Mouse (Mus musculus) adipocyte (in vitro differentiated cells): ENCODE measurements at regions not wholly inside any gene's neighbourhood (a gene's known extent, or its start where the extent isn't known, plus 50 kb on each side); places are given as distances from the start of the nearest gene placed in this dataset.

Experiments
- DNase-seq: peaks from one replicate; pipeline ENCODE4 v3.0.0-alpha.2; 2016; ENCODE audit warnings: low spot score

DNA sequence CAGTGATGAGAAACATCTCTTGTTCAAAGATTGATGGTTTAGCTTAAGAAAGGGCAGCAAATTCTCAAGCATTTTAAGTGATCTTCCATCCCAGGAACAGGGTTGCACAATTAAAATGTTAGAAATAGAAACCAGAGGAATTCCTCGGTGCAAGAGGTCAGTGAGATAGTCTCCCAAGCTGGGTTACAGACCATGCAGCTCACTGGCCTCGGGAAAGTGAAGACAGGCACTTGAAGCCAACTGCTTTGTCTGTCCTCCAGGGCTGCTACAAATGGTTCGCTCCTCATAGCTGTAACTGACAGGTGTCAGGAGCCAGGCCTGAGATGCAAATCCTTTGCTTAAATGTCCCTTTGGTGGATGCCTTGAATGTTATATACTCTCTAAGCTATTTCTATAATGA is 306.2 kb upstream of the Jag1 start:
- DNase-seq, result peak; percentile 54

DNA sequence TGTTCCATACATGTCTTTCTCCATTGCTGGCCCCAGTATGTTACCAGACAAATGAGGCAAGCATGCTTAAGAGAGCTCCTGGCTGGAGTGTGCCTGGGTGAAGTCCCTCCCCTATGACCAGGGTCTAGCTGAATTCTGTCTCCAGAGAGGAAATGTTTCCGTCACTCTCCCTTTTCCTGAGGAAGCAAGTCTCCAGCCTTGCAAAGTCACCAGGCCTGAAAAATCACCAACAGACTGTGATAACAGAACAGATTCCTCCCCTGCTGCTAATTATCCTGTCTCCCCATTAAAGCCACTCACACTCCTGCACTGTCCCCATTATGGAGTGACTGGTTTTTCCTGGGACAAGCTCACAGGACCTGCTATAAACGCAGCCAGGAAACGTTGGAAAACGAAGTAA is 303.2 kb upstream of the Jag1 start:
- DNase-seq, result no peak

DNA sequence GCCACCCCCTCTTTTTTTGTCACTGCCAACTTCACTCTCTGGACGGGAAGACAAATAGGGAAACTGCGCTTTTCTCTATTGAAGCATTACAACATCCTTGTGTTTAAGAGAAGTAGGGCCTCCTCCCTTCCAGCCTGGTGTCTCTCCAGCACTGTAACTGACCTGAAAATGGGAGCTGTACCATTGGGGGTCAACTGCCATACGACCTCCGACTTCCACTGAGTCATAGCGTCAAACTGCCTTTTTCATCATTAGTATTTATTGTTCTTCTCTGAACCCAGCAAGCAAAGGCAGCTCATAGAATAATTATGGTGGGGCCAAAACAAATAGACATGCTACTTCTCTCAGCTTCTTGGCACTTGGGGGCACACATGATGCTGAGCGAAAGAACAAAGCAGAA is 301.2 kb upstream of the Jag1 start:
- no peak for DNase-seq

DNA sequence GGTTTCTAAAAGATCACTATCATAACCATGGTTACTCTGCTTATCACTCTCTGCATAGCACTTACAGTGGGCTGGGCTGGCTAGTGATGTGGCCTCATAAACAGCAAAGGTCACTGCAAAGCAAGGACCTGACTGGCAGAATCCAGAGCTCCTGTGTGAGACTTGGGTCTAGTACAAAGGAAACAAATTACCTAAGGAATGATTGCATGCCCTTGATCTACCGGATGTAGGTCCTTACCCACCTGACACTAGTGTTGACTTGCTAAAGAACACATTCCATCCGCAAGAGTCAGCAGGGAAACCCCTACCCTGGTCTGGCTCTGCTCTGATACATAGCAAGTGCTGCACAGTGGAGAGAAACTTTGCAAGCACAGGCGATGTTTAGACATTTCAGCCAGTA is 297.0 kb upstream of the Jag1 start:
- DNase-seq, result no peak

DNA sequence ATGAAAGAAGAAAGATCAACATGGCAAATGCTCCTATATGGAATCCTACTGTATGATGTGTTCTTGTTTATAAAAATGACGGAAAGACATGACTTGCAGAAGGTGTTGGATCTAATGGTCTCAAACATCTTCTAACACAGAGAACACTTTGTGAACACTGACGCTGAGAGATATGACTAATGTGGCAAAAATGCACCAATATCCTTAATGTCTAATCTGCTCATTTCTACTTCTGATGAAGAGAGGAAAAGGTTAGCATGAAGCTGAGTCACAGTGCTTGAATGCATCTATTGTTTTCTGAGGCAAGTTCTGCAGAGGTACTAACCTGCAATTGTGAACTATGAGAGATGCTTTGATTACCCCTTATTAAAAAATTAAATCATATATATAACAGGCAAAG is 293.2 kb upstream of the Jag1 start:
- no peak for DNase-seq

DNA sequence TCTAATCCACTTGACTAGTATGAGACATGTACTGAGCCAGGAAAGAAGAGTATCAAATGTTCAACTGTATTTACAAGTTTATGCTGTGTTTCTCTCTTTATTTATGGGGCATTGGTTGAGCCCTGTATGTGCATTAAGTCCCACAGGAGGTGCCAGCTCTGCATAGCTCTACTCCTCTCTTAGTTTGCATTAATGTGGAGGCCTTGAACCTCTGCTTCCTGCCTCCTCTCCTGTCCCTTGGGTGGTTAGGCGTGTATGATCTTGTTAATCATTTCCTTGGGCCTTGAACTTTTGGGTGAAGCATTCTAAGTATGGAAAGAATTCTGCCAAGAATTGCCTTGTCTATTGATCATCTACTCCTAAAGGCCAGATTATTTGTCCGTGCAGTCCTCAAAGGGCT is 291.9 kb upstream of the Jag1 start:
- no peak for DNase-seq

DNA sequence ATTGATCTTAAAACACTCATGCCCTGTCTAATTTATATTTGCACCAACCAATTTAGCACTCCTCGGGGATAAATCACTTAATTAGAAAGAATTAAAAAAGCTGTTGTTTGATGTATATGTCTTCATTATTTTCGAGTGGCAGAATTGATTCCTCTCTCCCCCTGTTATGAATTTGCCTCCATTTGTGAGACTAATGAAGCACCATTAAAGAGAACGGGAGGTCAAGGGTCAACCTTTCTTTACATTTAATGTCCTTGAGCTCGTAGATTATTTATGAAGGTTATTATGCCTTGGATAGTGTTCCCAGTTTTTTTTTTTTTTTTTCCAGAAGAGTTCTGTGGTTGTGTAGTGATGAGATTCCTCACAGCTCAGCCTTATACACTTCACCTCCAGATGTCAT is 277.0 kb upstream of the Jag1 start:
- DNase-seq, result no peak

DNA sequence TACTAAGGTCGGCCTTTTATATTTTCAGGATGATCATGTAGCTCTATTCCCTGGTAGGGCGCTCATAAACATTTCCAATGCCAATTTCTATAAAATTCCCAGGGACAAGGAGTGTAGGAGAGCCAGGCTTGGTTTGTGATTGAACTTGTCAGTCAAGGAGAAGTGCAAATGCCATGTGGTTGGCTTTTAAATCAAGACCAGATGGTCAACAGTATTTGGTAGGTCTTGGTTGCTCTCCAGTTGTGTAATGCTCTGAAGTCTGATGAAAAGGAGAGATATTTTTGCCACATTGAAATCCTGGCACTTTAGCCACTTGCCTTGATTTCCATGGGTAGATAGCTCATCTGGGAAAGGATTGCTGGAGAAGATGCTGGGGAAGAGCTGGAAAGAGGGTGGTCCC is 263.4 kb upstream of the Jag1 start:
- DNase-seq, result peak; percentile 25

DNA sequence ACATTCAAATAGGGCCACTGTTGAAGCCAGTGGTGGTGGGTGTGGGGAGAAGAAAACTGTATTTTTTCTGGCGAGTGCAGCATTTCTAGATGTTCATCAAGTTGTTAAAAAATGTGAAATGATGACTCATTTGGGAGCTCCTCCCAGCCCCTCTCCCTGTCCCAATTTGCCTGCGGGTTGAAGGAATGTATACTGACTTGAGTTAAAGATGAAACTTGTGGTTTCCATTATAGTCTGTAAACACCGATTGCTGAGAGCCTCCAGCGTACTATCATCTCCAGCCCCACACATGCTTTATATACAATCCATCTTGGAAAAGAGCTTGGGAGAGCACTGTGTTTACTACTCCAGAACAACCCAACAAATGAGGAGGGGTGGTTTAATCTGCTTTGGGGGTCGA is 258.9 kb upstream of the Jag1 start:
- no peak for DNase-seq

DNA sequence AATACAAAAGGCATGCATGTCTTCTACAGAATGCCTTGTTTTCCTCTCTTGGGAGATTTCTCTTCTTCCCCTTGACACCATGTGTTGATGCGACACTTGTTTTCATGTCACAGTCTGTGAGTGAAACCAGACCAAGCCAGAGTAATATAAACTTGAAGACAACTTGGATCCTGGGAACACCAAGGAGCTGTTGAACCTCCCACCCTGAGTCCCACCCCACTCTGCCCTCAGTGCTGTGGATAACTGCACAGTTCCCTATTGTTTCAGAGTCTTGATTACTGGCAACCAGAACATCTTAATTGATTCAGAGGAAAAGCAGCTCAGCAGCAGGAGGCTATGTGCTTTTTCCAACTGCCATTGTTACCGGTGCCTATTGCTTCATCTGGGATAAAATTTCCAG is 254.6 kb upstream of the Jag1 start:
- DNase-seq, result peak; percentile 49

DNA sequence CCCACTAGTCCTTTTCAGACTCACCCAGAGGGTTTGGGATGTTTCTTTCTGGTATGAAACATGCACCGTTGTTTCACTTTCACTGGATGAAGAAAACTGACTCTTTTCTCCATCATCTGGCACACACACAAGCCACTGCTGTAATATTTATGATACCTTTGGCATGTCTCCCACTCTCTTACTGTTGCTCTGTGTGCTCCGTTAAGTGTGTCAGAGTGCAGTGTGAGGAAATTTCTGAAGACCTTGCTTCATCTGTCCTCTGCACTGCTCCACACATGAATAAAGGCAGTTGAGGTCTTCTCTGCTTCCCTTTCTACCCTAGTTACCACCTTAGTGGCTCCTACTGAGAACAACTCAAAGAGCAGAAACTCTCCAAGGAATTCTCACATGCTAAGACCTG is 246.6 kb upstream of the Jag1 start:
- DNase-seq, result peak; percentile 93

DNA sequence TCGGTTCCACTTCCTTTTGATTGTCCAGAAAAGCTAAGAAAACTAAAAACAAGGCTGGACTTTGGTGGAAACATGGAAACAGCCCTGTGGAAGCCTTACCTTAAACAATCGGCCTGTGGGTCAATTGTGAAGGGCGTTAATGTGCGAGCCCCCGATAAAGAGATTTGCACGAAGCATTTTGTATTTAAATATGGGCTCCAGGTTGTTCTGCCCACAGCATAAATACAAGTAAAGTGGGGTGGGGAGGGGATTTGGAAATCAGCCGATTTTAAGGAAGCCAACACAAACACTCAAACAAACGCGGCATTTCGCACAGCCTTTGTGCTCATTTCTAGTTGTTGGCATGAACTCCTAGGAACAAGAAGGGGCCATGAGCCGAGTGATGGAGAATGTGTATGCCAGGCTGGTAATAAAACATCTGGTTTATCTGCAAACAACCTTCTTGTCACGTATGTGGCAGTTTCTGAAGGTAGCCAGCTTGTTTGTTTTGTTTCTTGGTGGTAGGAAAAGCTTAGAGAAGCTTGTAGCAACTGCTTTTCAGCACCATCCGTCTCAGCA is 240.8 kb upstream of the Jag1 start:
- peak; percentile 53 for DNase-seq

DNA sequence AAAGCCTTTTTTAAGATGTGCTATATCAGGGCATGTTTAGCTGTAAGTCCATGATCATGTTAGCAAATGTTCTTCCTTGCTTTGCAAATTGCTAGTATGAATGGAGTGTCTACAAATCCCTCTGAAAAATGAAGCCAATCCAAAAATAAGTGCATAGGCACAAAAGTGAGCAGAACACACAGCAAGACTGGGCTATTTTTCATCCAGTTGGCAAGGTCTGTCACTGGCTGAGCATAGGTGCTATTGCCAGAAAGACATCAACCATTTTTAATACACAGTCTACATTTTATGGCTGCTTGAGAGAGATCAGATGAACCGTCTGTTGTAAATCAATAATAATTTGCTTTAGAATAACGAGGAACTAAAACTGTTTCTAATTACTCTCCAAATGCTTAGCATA is 227.3 kb upstream of the Jag1 start:
- DNase-seq, result no peak

DNA sequence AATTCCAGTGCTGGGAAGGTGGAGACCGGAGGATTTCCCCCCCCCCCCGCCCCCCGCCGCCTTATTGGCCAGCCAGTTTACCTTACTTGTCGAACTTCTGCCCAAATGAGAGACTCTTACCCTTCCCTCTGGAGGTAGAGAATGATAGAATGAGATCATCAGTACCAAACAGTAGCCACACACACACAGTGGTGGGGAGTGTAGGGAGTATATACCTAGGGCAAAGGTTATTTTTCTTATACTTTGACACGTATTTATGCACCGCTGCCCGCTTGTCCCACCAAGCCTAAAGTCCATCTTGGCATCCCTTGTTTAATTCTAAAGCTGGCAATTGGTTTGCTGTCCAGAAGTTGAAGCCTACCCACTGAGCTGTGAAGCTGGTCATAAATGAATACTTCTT is 213.6 kb upstream of the Jag1 start:
- DNase-seq, result no peak

DNA sequence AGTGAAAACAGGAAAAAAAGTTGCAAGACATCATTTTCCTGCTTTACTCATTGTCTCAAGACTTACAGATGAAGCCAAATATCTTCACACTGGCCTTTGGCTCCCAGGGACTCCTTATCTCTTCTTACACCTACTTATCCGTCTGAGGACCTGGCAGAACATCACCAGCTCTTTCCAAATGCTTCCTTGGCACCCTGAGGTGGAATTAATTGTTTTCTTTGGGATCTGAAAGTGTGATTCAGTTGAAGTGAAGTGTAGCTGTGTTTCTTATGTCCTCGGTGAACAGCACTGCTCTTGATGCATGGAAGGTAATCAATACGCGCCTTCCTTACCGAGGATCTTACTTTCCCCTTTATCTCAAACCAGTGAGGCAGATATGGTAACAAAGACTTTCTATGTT is 207.0 kb upstream of the Jag1 start:
- no peak for DNase-seq

DNA sequence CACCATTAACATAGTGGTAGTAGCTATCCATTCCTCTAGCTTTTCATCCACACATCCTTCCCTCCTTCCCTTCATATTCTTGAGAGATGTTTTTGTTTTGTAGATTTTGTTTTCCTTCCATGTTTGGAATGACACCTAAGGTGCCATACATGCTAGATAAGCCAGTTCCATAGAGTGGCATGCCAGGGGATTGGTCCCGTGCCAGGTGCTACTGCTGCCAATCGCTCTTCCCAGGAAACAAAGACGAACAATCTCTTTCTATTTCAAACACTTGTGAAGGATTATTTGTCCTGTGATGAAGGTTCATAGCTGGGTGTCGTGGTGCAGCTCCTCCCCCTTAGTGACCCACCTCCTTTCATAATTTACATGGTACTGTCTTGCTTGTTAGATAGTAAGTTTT is 194.1 kb upstream of the Jag1 start:
- DNase-seq, result no peak

DNA sequence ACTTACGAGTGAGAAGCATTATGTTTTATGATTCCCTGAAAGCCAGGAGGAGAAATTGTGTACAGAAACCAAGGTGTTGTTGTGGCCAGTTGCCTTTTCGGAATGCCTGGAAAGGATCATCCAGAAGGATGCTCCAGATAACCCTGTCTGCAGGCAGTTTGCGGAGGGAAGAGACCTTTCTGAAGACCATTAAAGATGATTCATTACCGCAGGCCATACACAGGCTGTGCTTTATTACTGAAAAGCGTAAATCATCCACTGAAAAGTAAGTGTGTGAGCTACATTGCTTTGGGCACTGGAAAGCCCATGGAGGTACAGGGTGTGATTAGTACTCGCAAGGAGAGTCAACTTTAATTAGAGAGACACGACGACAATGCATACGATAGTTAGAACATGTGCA is 191.7 kb upstream of the Jag1 start:
- DNase-seq, result no peak

DNA sequence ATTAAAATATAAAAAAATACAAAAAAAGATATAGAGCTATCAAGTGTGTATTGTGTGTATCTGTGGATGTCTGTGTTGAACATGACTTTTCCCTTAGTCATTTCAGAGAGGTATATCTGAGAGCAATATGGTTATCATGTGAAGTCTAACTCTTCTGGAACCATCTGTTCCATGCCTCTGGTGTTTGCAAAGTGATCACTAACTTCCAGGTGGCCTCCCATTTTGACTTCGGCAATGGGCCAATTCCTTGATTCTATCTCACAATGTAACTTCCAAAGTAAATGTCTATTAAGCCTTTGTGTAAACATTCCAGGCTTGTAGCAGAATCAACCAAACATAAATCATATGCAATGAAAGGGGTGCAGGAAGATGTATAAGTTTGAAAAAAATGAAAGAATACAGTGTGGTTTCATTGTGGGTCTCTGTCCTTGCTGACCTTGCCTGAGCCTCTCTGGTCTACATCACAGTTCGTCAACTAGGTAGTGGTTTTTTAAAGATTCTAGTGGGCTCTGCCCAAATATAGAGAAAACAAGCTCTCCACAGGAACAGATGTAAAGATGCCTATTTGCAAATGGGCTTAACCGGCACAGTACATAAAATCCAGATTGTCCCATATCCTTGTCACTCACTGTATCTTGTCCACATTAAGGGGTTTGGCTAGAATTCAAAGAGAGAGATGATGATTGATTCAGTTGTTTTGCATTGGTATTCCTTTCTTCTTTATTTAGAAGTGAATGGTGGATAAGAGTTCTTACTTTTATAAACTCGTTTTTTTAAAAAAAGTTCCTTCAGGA is 185.2 kb upstream of the Jag1 start:
- no peak for DNase-seq

DNA sequence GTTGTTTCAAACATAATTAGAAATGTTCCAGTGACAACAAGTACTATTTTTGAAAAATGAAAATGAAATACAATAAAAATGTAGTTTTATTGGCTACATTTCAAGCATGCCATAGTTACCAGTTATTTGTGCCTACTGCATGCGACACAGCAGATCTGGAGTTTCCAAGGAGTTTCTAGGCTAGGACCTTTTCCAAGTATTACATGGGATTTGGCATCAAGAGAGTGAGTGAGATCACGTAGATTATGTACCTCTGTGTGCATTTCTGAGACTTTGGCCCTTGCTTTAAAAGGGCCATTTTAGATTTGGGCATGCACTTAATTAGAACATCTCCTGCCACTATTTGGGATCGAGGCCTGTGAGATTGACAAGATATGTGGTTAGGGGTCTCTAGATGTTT is 172.8 kb upstream of the Jag1 start:
- DNase-seq, result peak; percentile 90

DNA sequence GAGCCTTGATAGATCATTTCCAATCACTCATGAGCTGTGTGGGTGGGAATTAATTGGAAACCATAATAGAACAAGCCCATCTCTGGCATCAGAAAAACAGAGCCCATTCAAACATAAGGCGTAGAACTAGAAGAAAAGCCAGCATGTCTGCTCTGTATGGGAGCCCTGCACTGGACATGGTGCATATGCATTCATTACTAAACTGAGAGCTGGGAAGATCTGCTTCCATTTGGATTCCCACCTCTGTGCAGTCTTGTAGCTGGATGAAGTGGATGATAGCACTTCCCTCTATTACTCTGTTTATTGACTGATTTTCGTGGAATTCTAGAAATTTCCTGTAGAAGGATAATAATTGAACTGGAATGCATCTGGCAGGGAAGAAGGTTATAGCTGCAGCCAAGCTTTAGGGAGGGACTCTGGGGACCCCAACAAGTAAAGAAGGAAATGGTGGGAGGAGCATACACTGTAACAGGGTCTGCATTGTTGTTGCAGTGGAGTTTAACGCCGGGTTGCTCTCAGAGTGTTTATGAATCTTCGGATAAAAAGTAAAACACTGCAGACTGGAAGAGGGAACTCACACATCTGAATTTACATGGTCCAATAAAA is 155.2 kb upstream of the Jag1 start:
- DNase-seq, result no peak

DNA sequence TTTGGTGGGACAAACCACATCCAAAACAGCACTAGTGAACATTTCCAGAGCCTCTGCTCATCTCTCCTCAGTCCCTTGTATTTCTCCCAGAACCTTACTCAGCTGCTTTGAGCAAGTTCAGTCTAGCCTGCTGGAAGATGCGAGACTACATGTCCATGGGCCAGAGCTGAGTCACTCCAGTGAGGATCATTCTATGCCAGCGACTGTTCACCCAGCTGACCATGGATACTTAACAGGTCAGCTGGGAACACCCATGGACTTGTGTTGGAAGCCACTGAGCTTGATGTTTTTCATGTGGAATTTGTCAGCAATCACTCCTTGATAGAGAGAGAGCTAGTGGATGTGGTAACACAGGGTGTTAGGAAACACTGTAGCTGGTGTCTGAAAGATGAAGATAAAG is 146.5 kb upstream of the Jag1 start:
- peak; percentile 70 for DNase-seq

DNA sequence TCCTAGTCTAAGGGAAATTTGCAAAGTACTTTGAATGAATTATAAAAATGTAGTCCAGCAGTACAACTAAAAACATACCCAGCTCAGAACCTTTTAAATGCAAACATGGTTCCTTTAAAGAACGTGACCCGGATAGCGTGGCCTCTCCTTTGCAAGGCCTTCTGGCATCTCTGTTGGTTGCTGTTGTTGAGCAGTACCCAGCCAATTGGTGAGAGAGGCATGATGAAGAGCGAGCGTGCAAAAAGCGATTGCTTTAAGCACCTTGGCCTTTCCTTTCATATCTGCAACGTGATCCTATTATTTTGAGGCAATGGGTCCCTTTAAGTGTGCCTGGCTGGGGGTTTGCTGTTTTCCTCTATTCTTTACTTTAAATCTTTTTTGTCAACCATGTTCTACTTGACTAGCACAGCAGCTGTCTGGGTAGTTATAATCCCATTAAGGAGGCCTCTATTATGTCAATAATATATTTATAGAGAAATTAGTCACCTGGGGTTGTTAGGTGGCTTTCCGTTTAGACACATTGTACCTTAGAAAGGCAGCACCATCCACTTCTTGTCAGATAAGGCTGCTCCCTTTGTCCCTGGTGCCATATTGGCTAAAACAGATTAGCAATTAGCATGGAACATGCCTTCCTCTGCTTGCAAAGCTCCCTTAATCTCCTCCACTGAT is 141.5 kb upstream of the Jag1 start:
- no peak for DNase-seq

DNA sequence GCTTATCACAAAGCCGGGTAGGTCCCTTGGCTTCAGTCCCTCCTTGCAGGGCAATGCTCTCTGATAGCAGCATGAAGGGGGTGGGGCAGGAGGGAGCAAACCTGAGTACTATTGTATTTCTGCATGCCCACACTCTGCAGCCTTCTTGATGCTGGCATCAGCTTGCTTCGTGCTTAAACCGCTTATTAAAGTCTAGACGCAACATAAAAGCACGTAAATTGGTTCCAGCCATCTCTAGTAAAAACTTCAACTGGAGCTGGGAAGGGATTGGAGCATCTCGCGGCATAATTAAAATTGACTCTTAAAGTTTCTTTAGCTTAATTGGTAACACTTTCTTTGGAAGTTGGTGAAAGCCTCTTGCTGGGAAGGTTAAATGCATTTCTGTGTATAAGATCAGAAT is 131.5 kb upstream of the Jag1 start:
- DNase-seq, result no peak
